Mouse (Mus musculus) urinary bladder, postnatal 0 days (tissue): ENCODE data around the gene D430019H16Rik. TPM values are rescaled to one million over a fixed set of nuclear protein-coding genes. Genes with fewer than 3 reads are reported as not detected.

Experiments
- polyA plus RNA-seq: library from polyadenylated mRNA; unstranded; fragments of >200 nt; fragmentation: Nextera tagmentation; extraction: Ambion mirVana; gene quantifications from 2 replicates; pipeline ENCODE4 v1.2.1, GENCODE M21; 2015

The D430019H16Rik gene
- 0.14 and 0.27 TPM in 2 replicates for polyA plus RNA-seq

GRCm38 (mm10) chr12:105453670-105454257 is at the start of gene D430019H16Rik:
TSS of gene D430019H16Rik (plus strand) at chr12:105453856.

Other genes with a start within 250 kb of the D430019H16Rik start
- gene Tcl1, start 231.1 kb upstream of the D430019H16Rik start, polyA plus RNA-seq = not detected in 2 replicates
- not detected in 2 replicates for gene Tunar, start 120.0 kb upstream of the D430019H16Rik start, polyA plus RNA-seq
- gene Bdkrb2, start 109.4 kb downstream of the D430019H16Rik start, polyA plus RNA-seq = 8.8 and 9.4 TPM in 2 replicates
- gene Bdkrb1, start 149.2 kb downstream of the D430019H16Rik start, polyA plus RNA-seq = 0.48 and 1.3 TPM in 2 replicates
- gene Gskip, start 231.0 kb downstream of the D430019H16Rik start, polyA plus RNA-seq = 23.3 and 24.6 TPM in 2 replicates
- gene Atg2b, start 231.4 kb downstream of the D430019H16Rik start, polyA plus RNA-seq = 4.6 and 5.8 TPM in 2 replicates